Mouse (Mus musculus) stomach, postnatal 0 days (tissue): ENCODE data around the gene Tfcp2. TPM values are rescaled to one million over a fixed set of nuclear protein-coding genes. Genes with fewer than 3 reads are reported as not detected.

Source experiments
- ATAC-seq: fragments of 200-750 bp; cut with Nextera tagmentation; 2 replicates; pipeline ENCODE4 v1.8.0; 2017; ENCODE audit not compliant: low FRiP score, low TSS enrichment
- DNase-seq: peaks from one replicate; pipeline ENCODE4 v3.0.0-alpha.2; 2016; ENCODE audit warnings: low spot score
- H3K27ac ChIP-seq: fragments of 300-500 bp; sonication (generic); replicated peaks from 2 replicates; pipeline ENCODE4 v1.5.1; 2014; ENCODE audit warnings: mild to moderate bottlenecking, control low read depth
- H3K27me3 ChIP-seq: fragments of 300-500 bp; sonication (generic); 2 replicates; pipeline ENCODE4 v1.6.1; 2014; ENCODE audit warnings: low read length; ENCODE audit not compliant: control insufficient read depth, insufficient read depth
- H3K36me3 ChIP-seq: fragments of 300-500 bp; sonication (generic); 2 replicates; pipeline ENCODE4 v1.6.1; 2014; ENCODE audit warnings: low read length, mixed read lengths; ENCODE audit not compliant: control insufficient read depth, insufficient read depth
- H3K4me1 ChIP-seq: fragments of 300-500 bp; sonication (generic); replicated peaks from 2 replicates; pipeline ENCODE4 v1.6.1; 2014; ENCODE audit warnings: antibody characterized with exemption; ENCODE audit not compliant: control insufficient read depth, insufficient read depth
- H3K4me2 ChIP-seq: fragments of 300-500 bp; sonication (generic); replicated peaks from 2 replicates; pipeline ENCODE4 v1.6.1; 2014; ENCODE audit warnings: low read depth, mild to moderate bottlenecking, control low read depth, moderate library complexity
- H3K4me3 ChIP-seq: fragments of 300-500 bp; sonication (generic); 2 replicates; pipeline ENCODE4 v1.5.1; 2014; ENCODE audit warnings: low read depth, low read length, control low read depth
- H3K9ac ChIP-seq: fragments of 300-500 bp; sonication (generic); 2 replicates; pipeline ENCODE4 v1.6.1; 2014; ENCODE audit warnings: mild to moderate bottlenecking, low read length, control low read depth, mixed read lengths
- H3K9me3 ChIP-seq: fragments of 300-500 bp; sonication (generic); 2 replicates; pipeline ENCODE4 v1.6.1; 2016; ENCODE audit warnings: low read length; ENCODE audit not compliant: control insufficient read depth
- CTCF ChIP-seq: IDR thresholded peaks from 2 replicates; pipeline ENCODE4 v1.5.1; 2016; ENCODE audit warnings: antibody characterized with exemption, low read depth, mild to moderate bottlenecking, moderate library complexity
- EP300 ChIP-seq: optimal IDR thresholded peaks from 2 replicates; pipeline ENCODE3; 2016; ENCODE audit warnings: antibody characterized with exemption
- whole genome bisulfite sequencing: fragments of 180-500 bp; shearing (Covaris S2); extraction: QIAGEN DNeasy Blood & Tissue Kit; methylation state at CpG from one replicate; pipeline ENCODE4 v1.1.7; 2014; 5-methylcytosine and 5-hydroxymethylcytosine counted together
- polyA plus RNA-seq: library from polyadenylated mRNA; unstranded; fragments of >200 nt; fragmentation: Nextera tagmentation; extraction: Ambion mirVana; gene quantifications from 2 replicates; pipeline ENCODE4 v1.2.1, GENCODE M21; 2015

Gene Tfcp2
- polyA plus RNA-seq, 1 experiment from 2014 or later, result 9.6 TPM

DNA sequence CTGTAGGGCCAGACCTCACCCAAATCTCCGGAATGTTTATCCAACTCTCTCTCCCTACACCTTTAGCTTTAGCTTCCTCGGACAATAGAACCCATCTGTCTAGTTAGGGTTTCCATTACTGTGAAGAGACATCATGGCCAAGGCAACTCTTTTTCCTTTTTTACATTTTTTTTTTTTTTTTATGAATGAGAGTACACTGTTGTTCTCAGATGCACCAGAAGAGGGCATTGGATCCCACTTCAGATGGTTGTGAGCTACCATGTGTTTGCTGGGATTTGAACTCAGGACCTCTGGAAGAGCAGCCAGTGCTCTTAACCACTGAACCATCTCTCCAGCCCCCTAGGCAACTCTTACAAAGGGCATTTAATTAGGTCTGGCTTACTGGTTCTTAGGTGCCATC lies 86.4 kb downstream of the Tfcp2 start:
- peak; percentile 48 for TF ChIP-seq CTCF
- TF ChIP-seq EP300, result no peak
- DNase-seq, result no peak
- H3K4me2 ChIP-seq, result no peak overlapping the region
- no peaks in the 10 kb centered on the region for H3K9me3 ChIP-seq
- WGBS, result 67% methylated on average over 2 of the region's 2 CpGs
- H3K27me3 ChIP-seq, result no peaks in the 10 kb centered on the region
- no peak overlapping the region for H3K9ac ChIP-seq
- no peak for ATAC-seq
- no peak overlapping the region for H3K4me3 ChIP-seq
- H3K27ac ChIP-seq, result no peak overlapping the region
- no peaks in the 10 kb centered on the region for H3K36me3 ChIP-seq
- peaks cover 2% of the 10 kb centered on the region; the same call in 1 of the 2 replicates for H3K4me1 ChIP-seq

DNA sequence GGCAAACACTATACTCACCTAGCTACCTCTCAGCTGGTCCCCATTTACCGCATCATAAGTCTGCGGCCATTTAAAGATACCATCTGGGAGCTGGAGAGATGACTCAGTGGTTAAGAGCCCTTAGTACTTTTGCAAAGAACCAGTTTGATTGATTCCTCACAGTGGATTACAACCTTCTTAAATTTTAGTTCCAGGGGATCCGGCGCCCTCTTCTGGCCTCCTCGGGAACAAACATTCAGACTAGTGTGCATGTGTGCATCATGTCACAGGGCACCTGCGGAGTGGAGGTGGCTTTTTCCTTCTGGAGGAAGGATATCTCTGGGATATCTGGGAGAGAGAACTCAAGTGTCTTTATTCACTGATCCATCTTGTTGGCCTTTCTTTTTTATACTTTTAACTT lies 88.1 kb downstream of the Tfcp2 start:
- ATAC-seq (peak; percentile 41), DNase-seq (peak; percentile 79)
- TF ChIP-seq CTCF (peak; percentile 81), EP300 (no peak)
- Histone ChIP-seq H3K4me3 (no peak overlapping the region), H3K9me3 (no peaks in the 10 kb centered on the region), H3K27ac (no peak overlapping the region), H3K4me2 (no peak overlapping the region), H3K4me1 (no peaks in the 10 kb centered on the region), H3K9ac (no peak overlapping the region), H3K27me3 (no peaks in the 10 kb centered on the region), H3K36me3 (no peaks in the 10 kb centered on the region)
- WGBS, result 26% methylated on average over 6 of the region's 6 CpGs

DNA sequence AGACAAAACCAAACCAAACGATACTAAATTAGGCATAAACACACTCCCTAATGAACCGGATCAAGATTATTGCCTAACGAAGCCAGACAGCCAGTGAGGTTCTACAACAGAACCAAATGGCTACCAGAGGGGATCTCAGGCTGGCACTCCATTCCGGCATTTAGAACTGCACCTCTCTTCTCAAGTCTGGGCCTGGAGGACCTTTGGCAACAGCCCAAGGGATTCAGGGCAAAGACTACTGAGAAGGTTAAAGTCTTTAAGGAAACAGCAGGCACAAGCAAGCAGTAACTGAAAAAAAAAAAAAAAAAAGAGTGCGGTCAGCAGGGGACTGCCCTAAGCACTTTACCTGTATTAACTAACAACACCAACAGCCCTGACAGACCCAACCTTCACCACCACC lies 89.7 kb downstream of the Tfcp2 start:
- ATAC-seq (no peak), DNase-seq (no peak)
- Histone ChIP-seq H3K9me3 (no peaks in the 10 kb centered on the region), H3K27me3 (no peaks in the 10 kb centered on the region), H3K4me1 (no peaks in the 10 kb centered on the region), H3K4me3 (no peak overlapping the region), H3K27ac (no peak overlapping the region), H3K4me2 (no peak overlapping the region), H3K9ac (no peak overlapping the region), H3K36me3 (no peaks in the 10 kb centered on the region)
- no peak for TF ChIP-seq EP300
- no peak for TF ChIP-seq CTCF
- WGBS, result 86% methylated on average over 4 of the region's 5 CpGs

DNA sequence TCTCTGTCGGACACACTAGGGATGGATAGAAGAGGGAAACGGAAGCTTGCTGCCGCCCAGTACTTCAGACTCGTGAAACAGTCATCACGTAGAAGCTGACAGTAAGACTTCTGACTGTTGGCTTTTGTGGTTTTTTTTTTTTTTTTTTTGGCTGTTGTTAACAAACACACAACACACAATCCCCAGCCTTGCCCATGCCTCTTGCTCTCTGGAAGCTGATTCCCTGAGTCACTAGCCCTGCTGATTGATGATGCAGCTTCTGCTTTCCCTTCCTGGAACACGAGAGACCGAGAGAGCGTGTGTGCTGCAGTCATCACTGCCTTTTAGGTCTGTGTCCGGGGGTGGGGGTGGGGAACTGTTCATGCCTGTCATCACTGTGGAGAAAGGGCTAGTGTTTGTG lies 90.2 kb downstream of the Tfcp2 start:
- TF ChIP-seq EP300 (no peak), CTCF (no peak)
- H3K9me3 ChIP-seq, result no peaks in the 10 kb centered on the region
- no peaks in the 10 kb centered on the region for H3K36me3 ChIP-seq
- WGBS, result 69% methylated on average over 9 of the region's 9 CpGs
- H3K4me3 ChIP-seq, result no peak overlapping the region
- no peak overlapping the region for H3K27ac ChIP-seq
- no peaks in the 10 kb centered on the region for H3K4me1 ChIP-seq
- DNase-seq, result no peak
- no peak overlapping the region for H3K4me2 ChIP-seq
- H3K27me3 ChIP-seq, result no peaks in the 10 kb centered on the region
- no peak for ATAC-seq
- no peak overlapping the region for H3K9ac ChIP-seq

DNA sequence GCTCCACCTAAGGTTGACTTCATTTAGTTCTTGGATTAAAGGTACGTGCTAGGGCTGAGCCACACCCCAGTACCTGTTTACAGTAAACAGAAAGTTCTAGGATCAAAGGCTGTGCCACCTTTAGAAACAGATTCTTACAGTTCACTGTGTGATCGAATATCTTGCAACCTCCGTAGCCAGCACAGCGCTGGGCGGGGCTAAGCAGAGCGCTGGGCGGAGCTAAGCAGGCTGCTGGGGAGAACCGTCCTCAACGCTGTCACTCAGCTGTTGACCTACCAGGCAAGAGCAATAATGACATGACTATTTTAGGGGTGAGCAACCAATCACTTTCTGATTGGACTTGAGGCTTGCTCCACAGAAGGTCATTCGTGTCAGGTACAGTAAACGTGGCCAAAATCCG lies 90.9 kb downstream of the Tfcp2 start:
- Histone ChIP-seq H3K4me1 (no peaks in the 10 kb centered on the region), H3K4me2 (no peak overlapping the region), H3K27me3 (no peaks in the 10 kb centered on the region), H3K36me3 (no peaks in the 10 kb centered on the region), H3K9me3 (no peaks in the 10 kb centered on the region), H3K4me3 (no peak overlapping the region), H3K27ac (no peak overlapping the region), H3K9ac (no peak overlapping the region)
- ATAC-seq (peak; percentile 67), DNase-seq (peak; percentile 70)
- TF ChIP-seq EP300 (no peak), CTCF (no peak)
- 9% methylated on average over 12 of the region's 12 CpGs for WGBS

DNA sequence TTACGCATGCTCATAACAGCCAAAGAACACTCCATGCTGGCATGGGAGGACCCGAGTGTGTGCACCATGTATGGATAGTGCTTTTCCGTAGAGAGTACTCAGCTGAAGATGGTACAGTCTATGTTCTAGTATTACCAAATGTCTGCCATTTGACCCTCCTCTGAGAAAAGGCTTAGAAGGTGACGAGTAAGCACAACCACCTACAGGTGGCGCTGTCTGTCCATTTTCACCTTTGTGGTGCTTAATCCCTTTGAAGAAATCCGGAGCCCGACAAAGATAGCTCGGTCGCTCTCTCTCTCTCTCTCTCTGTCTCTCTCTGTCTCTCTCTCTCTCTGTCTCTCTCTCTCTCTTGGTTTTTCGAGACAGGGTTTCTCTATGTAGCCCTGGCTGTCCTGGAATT lies 93.8 kb downstream of the Tfcp2 start:
- ATAC-seq (peak; percentile 49; the same call in 1 of the 2 replicates), DNase-seq (peak; percentile 77)
- Histone ChIP-seq H3K4me1 (no peaks in the 10 kb centered on the region), H3K4me2 (no peak overlapping the region), H3K9me3 (no peaks in the 10 kb centered on the region), H3K27ac (no peak overlapping the region), H3K36me3 (no peaks in the 10 kb centered on the region), H3K9ac (no peak overlapping the region), H3K27me3 (no peaks in the 10 kb centered on the region), H3K4me3 (no peak overlapping the region)
- TF ChIP-seq EP300 (no peak), CTCF (peak; percentile 75)
- 45% methylated on average over 10 of the region's 10 CpGs for WGBS
